Mouse (Mus musculus): ENCODE results near the gene Syne4. TPM values are rescaled to one million over a fixed set of nuclear protein-coding genes. Genes with fewer than 3 reads are reported as not detected.

The Syne4 gene
- polyA plus RNA-seq, 1 experiment from 2014 or later: 18.9 TPM

- WGBS: 86% methylated on average over 17 of the region's 17 CpGs
Measured at GRCm38 (mm10) chr7:30360028-30360427, 45.4 kb downstream of the Syne4 start.

GRCm38 (mm10) chr7:30362652-30363343 is 48.2 kb downstream of the Syne4 start, which contains the start of gene Lrfn3:
TSS of gene Lrfn3 (minus strand) at chr7:30362772.
- peaks cover 60% of the 10 kb centered on the region for H3K4me1 ChIP-seq
- H3K9ac ChIP-seq (replicated peaks): peak within 1 kb of the TSS; percentile 79
- peaks cover 3% of the 10 kb centered on the region; the same call in 1 of the 2 replicates for H3K36me3 ChIP-seq
- 0 out of 2 replicates have a peak, but pooled peaks cover 3% of the 10 kb centered on the region for H3K27me3 ChIP-seq (replicated peaks)
- peak; percentile 86 for ATAC-seq (ENCODE audit: low FRiP score)
- under 1% methylated on average over 45 of the region's 55 CpGs for WGBS
- no peaks in the 10 kb centered on the region for H3K9me3 ChIP-seq (replicated peaks)
- peak within 1 kb of the TSS; percentile 82 for H3K4me2 ChIP-seq
- H3K27ac ChIP-seq (replicated peaks): peak within 1 kb of the TSS; percentile 43; the same call in 1 of the 2 replicates
- H3K4me3 ChIP-seq (replicated peaks): peak within 1 kb of the TSS; percentile 67

More at GRCm38 (mm10) chr7:30360028-30360427, 45.4 kb downstream of the Syne4 start:
- Histone ChIP-seq H3K27me3 (replicated peaks) (no peaks in the 10 kb centered on the region), H3K4me2 (peak overlapping the region; percentile 82), H3K9ac (replicated peaks) (no peak overlapping the region), H3K27ac (replicated peaks) (no peak overlapping the region), H3K4me1 (peaks cover 72% of the 10 kb centered on the region), H3K4me3 (replicated peaks) (peak overlapping the region; percentile 25; the same call in 1 of the 2 replicates), H3K9me3 (replicated peaks) (no peaks in the 10 kb centered on the region), H3K36me3 (peaks cover 25% of the 10 kb centered on the region)
- no peak for ATAC-seq (ENCODE audit: low FRiP score)

- H3K27me3 ChIP-seq (replicated peaks): 0 out of 2 replicates have a peak, but pooled peaks cover 3% of the 10 kb centered on the region
- H3K9me3 ChIP-seq (replicated peaks): no peaks in the 10 kb centered on the region
- H3K4me1 ChIP-seq: peaks cover 60% of the 10 kb centered on the region
- H3K36me3 ChIP-seq: peaks cover 3% of the 10 kb centered on the region; the same call in 1 of the 2 replicates
- peak overlapping the region; percentile 34; the same call in 1 of the 2 replicates for H3K27ac ChIP-seq (replicated peaks)
- peak overlapping the region; percentile 67 for H3K4me3 ChIP-seq (replicated peaks)
- H3K4me2 ChIP-seq: peak overlapping the region; percentile 82
- peak overlapping the region; percentile 79 for H3K9ac ChIP-seq (replicated peaks)
- 67% methylated on average over 6 of the region's 6 CpGs for WGBS
- ATAC-seq (ENCODE audit: low FRiP score): peak; percentile 42; the same call in 1 of the 2 replicates
Measured at GRCm38 (mm10) chr7:30363344-30363738, 48.7 kb downstream of the Syne4 start.

GRCm38 (mm10) chr7:30367466-30367865 is 52.9 kb downstream of the Syne4 start:
- H3K4me1 ChIP-seq: peaks cover 20% of the 10 kb centered on the region
- 0 out of 2 replicates have a peak, but pooled peaks cover 3% of the 10 kb centered on the region for H3K27me3 ChIP-seq (replicated peaks)
- H3K4me3 ChIP-seq (replicated peaks): no peak overlapping the region
- 71% methylated on average over 2 of the region's 2 CpGs for WGBS
- no peak for ATAC-seq (ENCODE audit: low FRiP score)
- H3K4me2 ChIP-seq: no peak overlapping the region
- H3K27ac ChIP-seq (replicated peaks): no peak overlapping the region
- no peak overlapping the region for H3K9ac ChIP-seq (replicated peaks)
- H3K36me3 ChIP-seq: no peaks in the 10 kb centered on the region
- no peaks in the 10 kb centered on the region for H3K9me3 ChIP-seq (replicated peaks)

Other genes with a start within 250 kb of the Syne4 start
- 10.6 and 10.9 TPM in 2 replicates for gene Zfp82, start 241.9 kb upstream of the Syne4 start, polyA plus RNA-seq (2015; fragmentation: Nextera tagmentation; extraction: Ambion mirVana)
- 1.3 and 1.9 TPM in 2 replicates for gene Gm26920, start 224.4 kb upstream of the Syne4 start, polyA plus RNA-seq (2015; fragmentation: Nextera tagmentation; extraction: Ambion mirVana)
- 13.2 and 15.6 TPM in 2 replicates for gene Zfp566, start 224.3 kb upstream of the Syne4 start, polyA plus RNA-seq (2015; fragmentation: Nextera tagmentation; extraction: Ambion mirVana)
- gene Zfp260, start 220.0 kb upstream of the Syne4 start, polyA plus RNA-seq (2015; fragmentation: Nextera tagmentation; extraction: Ambion mirVana): 78.0 and 82.0 TPM in 2 replicates
- 20.4 and 20.9 TPM in 2 replicates for gene Zfp382, start 192.9 kb upstream of the Syne4 start, polyA plus RNA-seq (2015; fragmentation: Nextera tagmentation; extraction: Ambion mirVana)
- 11.3 and 12.4 TPM in 2 replicates for gene Zfp146, start 145.1 kb upstream of the Syne4 start, polyA plus RNA-seq (2015; fragmentation: Nextera tagmentation; extraction: Ambion mirVana)
- gene Cox7a1, start 130.7 kb upstream of the Syne4 start, polyA plus RNA-seq (2015; fragmentation: Nextera tagmentation; extraction: Ambion mirVana): 5.7 and 5.9 TPM in 2 replicates
- gene Capns1, start 116.0 kb upstream of the Syne4 start, polyA plus RNA-seq (2015; fragmentation: Nextera tagmentation; extraction: Ambion mirVana): 88.7 and 88.9 TPM in 2 replicates
- 165 and 194 TPM in 2 replicates for gene Polr2i, start 82.9 kb upstream of the Syne4 start, polyA plus RNA-seq (2015; fragmentation: Nextera tagmentation; extraction: Ambion mirVana)
- 405 and 478 TPM in 2 replicates for gene Tbcb, start 82.5 kb upstream of the Syne4 start, polyA plus RNA-seq (2015; fragmentation: Nextera tagmentation; extraction: Ambion mirVana)
- 0.26 TPM in 1 of 2 replicates, not detected in the other for gene Ovol3, start 79.1 kb upstream of the Syne4 start, polyA plus RNA-seq (2015; fragmentation: Nextera tagmentation; extraction: Ambion mirVana)
- 0.86 and 0.93 TPM in 2 replicates for gene Thap8, start 34.7 kb upstream of the Syne4 start, polyA plus RNA-seq (2015; fragmentation: Nextera tagmentation; extraction: Ambion mirVana)
- 2.6 and 5.5 TPM in 2 replicates for gene Wdr62, start 34.4 kb upstream of the Syne4 start, polyA plus RNA-seq (2015; fragmentation: Nextera tagmentation; extraction: Ambion mirVana)
- 82.4 and 89.7 TPM in 2 replicates for gene Clip3, start 23.1 kb upstream of the Syne4 start, polyA plus RNA-seq (2015; fragmentation: Nextera tagmentation; extraction: Ambion mirVana)
- gene Alkbh6, start 6.1 kb upstream of the Syne4 start, polyA plus RNA-seq (2015; fragmentation: Nextera tagmentation; extraction: Ambion mirVana): 131 and 141 TPM in 2 replicates
- not detected in 2 replicates for gene E130208F15Rik, start 6.9 kb downstream of the Syne4 start, polyA plus RNA-seq (2015; fragmentation: Nextera tagmentation; extraction: Ambion mirVana)
- gene Sdhaf1, start 9.1 kb downstream of the Syne4 start, polyA plus RNA-seq (2015; fragmentation: Nextera tagmentation; extraction: Ambion mirVana): 16.0 and 16.7 TPM in 2 replicates
- gene Lrfn3, start 48.0 kb downstream of the Syne4 start, polyA plus RNA-seq (2015; fragmentation: Nextera tagmentation; extraction: Ambion mirVana): 13.5 and 15.7 TPM in 2 replicates
- gene Tyrobp, start 99.0 kb downstream of the Syne4 start, polyA plus RNA-seq (2015; fragmentation: Nextera tagmentation; extraction: Ambion mirVana): 38.6 and 50.0 TPM in 2 replicates
- 0.95 and 4.5 TPM in 2 replicates for gene Hcst, start 105.0 kb downstream of the Syne4 start, polyA plus RNA-seq (2015; fragmentation: Nextera tagmentation; extraction: Ambion mirVana)
- gene Nfkbid, start 106.9 kb downstream of the Syne4 start, polyA plus RNA-seq (2015; fragmentation: Nextera tagmentation; extraction: Ambion mirVana): 2.7 and 3.2 TPM in 2 replicates
- gene Aplp1, start 130.7 kb downstream of the Syne4 start, polyA plus RNA-seq (2015; fragmentation: Nextera tagmentation; extraction: Ambion mirVana): 577 and 709 TPM in 2 replicates
- 0.15 and 0.36 TPM in 2 replicates for gene Kirrel2, start 142.9 kb downstream of the Syne4 start, polyA plus RNA-seq (2015; fragmentation: Nextera tagmentation; extraction: Ambion mirVana)
- gene Nphs1, start 143.5 kb downstream of the Syne4 start, polyA plus RNA-seq (2015; fragmentation: Nextera tagmentation; extraction: Ambion mirVana): 0.14 and 0.23 TPM in 2 replicates
- gene Prodh2, start 178.8 kb downstream of the Syne4 start, polyA plus RNA-seq (2015; fragmentation: Nextera tagmentation; extraction: Ambion mirVana): 0.42 TPM in 1 of 2 replicates, not detected in the other
- 78.7 and 91.1 TPM in 2 replicates for gene Arhgap33, start 220.3 kb downstream of the Syne4 start, polyA plus RNA-seq (2015; fragmentation: Nextera tagmentation; extraction: Ambion mirVana)
- gene Hspb6, start 237.4 kb downstream of the Syne4 start, polyA plus RNA-seq (2015; fragmentation: Nextera tagmentation; extraction: Ambion mirVana): 8.6 and 11.7 TPM in 2 replicates
- 7.9 and 8.6 TPM in 2 replicates for gene Proser3, start 237.5 kb downstream of the Syne4 start, polyA plus RNA-seq (2015; fragmentation: Nextera tagmentation; extraction: Ambion mirVana)
- gene Lin37, start 245.0 kb downstream of the Syne4 start, polyA plus RNA-seq (2015; fragmentation: Nextera tagmentation; extraction: Ambion mirVana): 55.6 and 61.8 TPM in 2 replicates
- 84.2 and 95.2 TPM in 2 replicates for gene U2af1l4, start 248.5 kb downstream of the Syne4 start, polyA plus RNA-seq (2015; fragmentation: Nextera tagmentation; extraction: Ambion mirVana)
- 14.6 and 14.8 TPM in 2 replicates for gene Gm49396, start 248.5 kb downstream of the Syne4 start, polyA plus RNA-seq (2015; fragmentation: Nextera tagmentation; extraction: Ambion mirVana)
- gene Psenen, start 248.8 kb downstream of the Syne4 start, polyA plus RNA-seq (2015; fragmentation: Nextera tagmentation; extraction: Ambion mirVana): 136 and 139 TPM in 2 replicates

All from neural tube, embryonic 15.5 days (tissue).